Mouse (Mus musculus): ENCODE results near the gene Otx2. TPM values are rescaled to one million over a fixed set of nuclear protein-coding genes. Genes with fewer than 3 reads are reported as not detected.

Gene Otx2
- polyA plus RNA-seq, 1 experiment from 2014 or later, result not detected

- H3K27ac ChIP-seq (ENCODE audit: low read length), result no peak overlapping the region
- H3K9me3 ChIP-seq (replicated peaks; ENCODE audit: control insufficient read depth, low read length), result no peaks in the 10 kb centered on the region
- peaks cover 97% of the 10 kb centered on the region for H3K27me3 ChIP-seq (ENCODE audit: control insufficient read depth, insufficient read depth, low read depth, low read length)
- H3K4me2 ChIP-seq (ENCODE audit: low read depth, low read length), result no peak overlapping the region
- H3K36me3 ChIP-seq (ENCODE audit: control insufficient read depth, insufficient read depth), result no peaks in the 10 kb centered on the region
- 56% methylated on average over 6 of the region's 6 CpGs for WGBS (ENCODE audit: insufficient replicate concordance)
- no peak overlapping the region for H3K9ac ChIP-seq (ENCODE audit: low read depth, low read length)
- no peaks in the 10 kb centered on the region; the same call in 1 of the 2 replicates for H3K4me1 ChIP-seq (ENCODE audit: control insufficient read depth, low read depth, low read length)
- H3K4me3 ChIP-seq (ENCODE audit: low read depth, low read length), result no peak overlapping the region
- no peak for ATAC-seq (ENCODE audit: low read depth)
Measured at GRCm38 (mm10) chr14:48657241-48657640, 16.4 kb downstream of the Otx2 start.

GRCm38 (mm10) chr14:48656711-48657110, 16.9 kb downstream of the Otx2 start:
- H3K4me1 ChIP-seq (ENCODE audit: control insufficient read depth, low read depth, low read length), result no peaks in the 10 kb centered on the region; the same call in 1 of the 2 replicates
- no peaks in the 10 kb centered on the region for H3K36me3 ChIP-seq (ENCODE audit: control insufficient read depth, insufficient read depth)
- no peak overlapping the region for H3K4me2 ChIP-seq (ENCODE audit: low read depth, low read length)
- no peak for ATAC-seq (ENCODE audit: low read depth)
- H3K27ac ChIP-seq (ENCODE audit: low read length), result no peak overlapping the region
- H3K9ac ChIP-seq (ENCODE audit: low read depth, low read length), result no peak overlapping the region
- peaks cover 97% of the 10 kb centered on the region for H3K27me3 ChIP-seq (ENCODE audit: control insufficient read depth, insufficient read depth, low read depth, low read length)
- no peaks in the 10 kb centered on the region for H3K9me3 ChIP-seq (replicated peaks; ENCODE audit: control insufficient read depth, low read length)
- WGBS (ENCODE audit: insufficient replicate concordance), result 38% methylated on average over 4 of the region's 4 CpGs
- no peak overlapping the region for H3K4me3 ChIP-seq (ENCODE audit: low read depth, low read length)

- no peak for ATAC-seq (ENCODE audit: low read depth)
- Histone ChIP-seq H3K9ac (ENCODE audit: low read depth, low read length) (no peak overlapping the region), H3K4me3 (ENCODE audit: low read depth, low read length) (no peak overlapping the region), H3K27ac (ENCODE audit: low read length) (no peak overlapping the region), H3K4me2 (ENCODE audit: low read depth, low read length) (no peak overlapping the region), H3K27me3 (ENCODE audit: control insufficient read depth, insufficient read depth, low read depth, low read length) (peaks cover 97% of the 10 kb centered on the region), H3K9me3 (replicated peaks; ENCODE audit: control insufficient read depth, low read length) (no peaks in the 10 kb centered on the region), H3K4me1 (ENCODE audit: control insufficient read depth, low read depth, low read length) (no peaks in the 10 kb centered on the region; the same call in 1 of the 2 replicates), H3K36me3 (ENCODE audit: control insufficient read depth, insufficient read depth) (no peaks in the 10 kb centered on the region)
- WGBS (ENCODE audit: insufficient replicate concordance), result 5% methylated on average over 21 of the region's 21 CpGs
Measured at GRCm38 (mm10) chr14:48655792-48656550, 17.6 kb downstream of the Otx2 start.

- no peak for ATAC-seq (ENCODE audit: low read depth)
- Histone ChIP-seq H3K9ac (ENCODE audit: low read depth, low read length) (no peak overlapping the region), H3K4me1 (ENCODE audit: control insufficient read depth, low read depth, low read length) (no peaks in the 10 kb centered on the region; the same call in 1 of the 2 replicates), H3K4me2 (ENCODE audit: low read depth, low read length) (no peak overlapping the region), H3K4me3 (ENCODE audit: low read depth, low read length) (no peak overlapping the region), H3K9me3 (replicated peaks; ENCODE audit: control insufficient read depth, low read length) (no peaks in the 10 kb centered on the region), H3K27me3 (ENCODE audit: control insufficient read depth, insufficient read depth, low read depth, low read length) (peaks cover 91% of the 10 kb centered on the region), H3K36me3 (ENCODE audit: control insufficient read depth, insufficient read depth) (no peaks in the 10 kb centered on the region), H3K27ac (ENCODE audit: low read length) (no peak overlapping the region)
- WGBS (ENCODE audit: insufficient replicate concordance), result under 1% methylated on average over 33 of the region's 33 CpGs
Measured at GRCm38 (mm10) chr14:48655073-48655791, 18.4 kb downstream of the Otx2 start.

- Histone ChIP-seq H3K4me2 (ENCODE audit: low read depth, low read length) (no peak overlapping the region), H3K36me3 (ENCODE audit: control insufficient read depth, insufficient read depth) (no peaks in the 10 kb centered on the region), H3K27ac (ENCODE audit: low read length) (no peak overlapping the region), H3K9me3 (replicated peaks; ENCODE audit: control insufficient read depth, low read length) (no peaks in the 10 kb centered on the region), H3K4me1 (ENCODE audit: control insufficient read depth, low read depth, low read length) (no peaks in the 10 kb centered on the region; the same call in 1 of the 2 replicates), H3K27me3 (ENCODE audit: control insufficient read depth, insufficient read depth, low read depth, low read length) (peaks cover 85% of the 10 kb centered on the region), H3K9ac (ENCODE audit: low read depth, low read length) (no peak overlapping the region), H3K4me3 (ENCODE audit: low read depth, low read length) (no peak overlapping the region)
- ATAC-seq (ENCODE audit: low read depth), result no peak
- WGBS (ENCODE audit: insufficient replicate concordance), result 3% methylated on average over 20 of the region's 20 CpGs
Measured at GRCm38 (mm10) chr14:48654551-48655072, 19.0 kb downstream of the Otx2 start.

GRCm38 (mm10) chr14:48653676-48654510, 19.7 kb downstream of the Otx2 start:
- H3K9ac ChIP-seq (ENCODE audit: low read depth, low read length), result no peak overlapping the region
- H3K27me3 ChIP-seq (ENCODE audit: control insufficient read depth, insufficient read depth, low read depth, low read length), result peaks cover 79% of the 10 kb centered on the region
- H3K36me3 ChIP-seq (ENCODE audit: control insufficient read depth, insufficient read depth), result no peaks in the 10 kb centered on the region
- no peaks in the 10 kb centered on the region for H3K9me3 ChIP-seq (replicated peaks; ENCODE audit: control insufficient read depth, low read length)
- H3K4me2 ChIP-seq (ENCODE audit: low read depth, low read length), result no peak overlapping the region
- no peak for ATAC-seq (ENCODE audit: low read depth)
- H3K4me1 ChIP-seq (ENCODE audit: control insufficient read depth, low read depth, low read length), result no peaks in the 10 kb centered on the region; the same call in 1 of the 2 replicates
- WGBS (ENCODE audit: insufficient replicate concordance), result 9% methylated on average over 22 of the region's 22 CpGs
- no peak overlapping the region for H3K27ac ChIP-seq (ENCODE audit: low read length)
- H3K4me3 ChIP-seq (ENCODE audit: low read depth, low read length), result no peak overlapping the region

- Histone ChIP-seq H3K9ac (ENCODE audit: low read depth, low read length) (no peak overlapping the region), H3K36me3 (ENCODE audit: control insufficient read depth, insufficient read depth) (no peaks in the 10 kb centered on the region), H3K27ac (ENCODE audit: low read length) (no peak overlapping the region), H3K27me3 (ENCODE audit: control insufficient read depth, insufficient read depth, low read depth, low read length) (peaks cover 72% of the 10 kb centered on the region), H3K4me2 (ENCODE audit: low read depth, low read length) (no peak overlapping the region), H3K4me3 (ENCODE audit: low read depth, low read length) (no peak overlapping the region), H3K9me3 (replicated peaks; ENCODE audit: control insufficient read depth, low read length) (no peaks in the 10 kb centered on the region), H3K4me1 (ENCODE audit: control insufficient read depth, low read depth, low read length) (no peaks in the 10 kb centered on the region; the same call in 1 of the 2 replicates)
- 58% methylated on average over 3 of the region's 3 CpGs for WGBS (ENCODE audit: insufficient replicate concordance)
- no peak for ATAC-seq (ENCODE audit: low read depth)
Measured at GRCm38 (mm10) chr14:48653081-48653480, 20.5 kb downstream of the Otx2 start.

- WGBS (ENCODE audit: insufficient replicate concordance), result 24% methylated on average over 12 of the region's 12 CpGs
- ATAC-seq (ENCODE audit: low read depth), result no peak
- Histone ChIP-seq H3K4me3 (ENCODE audit: low read depth, low read length) (no peak overlapping the region), H3K4me2 (ENCODE audit: low read depth, low read length) (no peak overlapping the region), H3K4me1 (ENCODE audit: control insufficient read depth, low read depth, low read length) (no peaks in the 10 kb centered on the region; the same call in 1 of the 2 replicates), H3K9ac (ENCODE audit: low read depth, low read length) (no peak overlapping the region), H3K9me3 (replicated peaks; ENCODE audit: control insufficient read depth, low read length) (no peaks in the 10 kb centered on the region), H3K27me3 (ENCODE audit: control insufficient read depth, insufficient read depth, low read depth, low read length) (peaks cover 64% of the 10 kb centered on the region), H3K36me3 (ENCODE audit: control insufficient read depth, insufficient read depth) (no peaks in the 10 kb centered on the region), H3K27ac (ENCODE audit: low read length) (no peak overlapping the region)
Measured at GRCm38 (mm10) chr14:48652256-48652655, 21.4 kb downstream of the Otx2 start.

Measured in liver, embryonic 16.5 days (tissue).